Mouse (Mus musculus): Measurements from ENCODE around the gene Cenpu. TPM values are rescaled to one million over a fixed set of nuclear protein-coding genes. Genes with fewer than 3 reads are reported as not detected.

Cenpu gene
- polyA plus RNA-seq, 1 experiment from 2014 or later, result 6.1 TPM

- no peak overlapping the region for H3K9ac ChIP-seq (replicated peaks; ENCODE audit: low read depth)
- no peak for TF ChIP-seq EP300 (IDR thresholded peaks at IDR 0.05)
- ATAC-seq, result no peak
- H3K36me3 ChIP-seq (ENCODE audit: insufficient read depth, low read length), result no peaks in the 10 kb centered on the region
- H3K27me3 ChIP-seq (replicated peaks; ENCODE audit: insufficient read depth, low read length), result no peaks in the 10 kb centered on the region
- no peak overlapping the region for H3K4me3 ChIP-seq (ENCODE audit: low read depth, low read length)
- no peaks in the 10 kb centered on the region for H3K9me3 ChIP-seq (ENCODE audit: low read length)
- peaks cover 4% of the 10 kb centered on the region; the same call in 1 of the 2 replicates for H3K4me1 ChIP-seq (ENCODE audit: insufficient read depth, low read depth, low read length)
- DNase-seq (ENCODE audit: low spot score), result peak; percentile 43
- WGBS, result 49% methylated on average over 11 of the region's 11 CpGs
- H3K4me2 ChIP-seq (replicated peaks; ENCODE audit: low read depth, low read length), result no peak overlapping the region
- H3K27ac ChIP-seq (ENCODE audit: low read length), result no peak overlapping the region
These were observed 5.2 kb upstream of the Cenpu start for GRCm38 (mm10) chr8:46546431-46547176.

GRCm38 (mm10) chr8:46547245-46547644, 4.6 kb upstream of the Cenpu start:
- WGBS, result 16% methylated on average over 4 of the region's 4 CpGs
- H3K9ac ChIP-seq (replicated peaks; ENCODE audit: low read depth), result no peak overlapping the region
- no peaks in the 10 kb centered on the region for H3K9me3 ChIP-seq (ENCODE audit: low read length)
- DNase-seq (ENCODE audit: low spot score), result peak; percentile 95
- no peak overlapping the region for H3K4me3 ChIP-seq (ENCODE audit: low read depth, low read length)
- peak; percentile 4 for ATAC-seq
- peaks cover 4% of the 10 kb centered on the region; the same call in 1 of the 2 replicates for H3K4me1 ChIP-seq (ENCODE audit: insufficient read depth, low read depth, low read length)
- TF ChIP-seq CTCF (IDR thresholded peaks at IDR 0.05), result peak; percentile 89
- TF ChIP-seq EP300 (IDR thresholded peaks at IDR 0.05), result no peak
- H3K27ac ChIP-seq (ENCODE audit: low read length), result no peak overlapping the region
- no peaks in the 10 kb centered on the region for H3K27me3 ChIP-seq (replicated peaks; ENCODE audit: insufficient read depth, low read length)
- H3K4me2 ChIP-seq (replicated peaks; ENCODE audit: low read depth, low read length), result no peak overlapping the region
- H3K36me3 ChIP-seq (ENCODE audit: insufficient read depth, low read length), result no peaks in the 10 kb centered on the region

- no peak overlapping the region for H3K9ac ChIP-seq (replicated peaks; ENCODE audit: low read depth)
- H3K4me2 ChIP-seq (replicated peaks; ENCODE audit: low read depth, low read length), result no peak overlapping the region
- H3K4me1 ChIP-seq (ENCODE audit: insufficient read depth, low read depth, low read length), result peaks cover 10% of the 10 kb centered on the region; the same call in 1 of the 2 replicates
- H3K4me3 ChIP-seq (ENCODE audit: low read depth, low read length), result no peak overlapping the region
- H3K9me3 ChIP-seq (ENCODE audit: low read length), result no peaks in the 10 kb centered on the region
- DNase-seq (ENCODE audit: low spot score) (no peak), ATAC-seq (no peak)
- no peak for TF ChIP-seq CTCF (IDR thresholded peaks at IDR 0.05)
- no peak for TF ChIP-seq EP300 (IDR thresholded peaks at IDR 0.05)
- 69% methylated on average over 8 of the region's 8 CpGs for WGBS
- no peaks in the 10 kb centered on the region for H3K27me3 ChIP-seq (replicated peaks; ENCODE audit: insufficient read depth, low read length)
- no peak overlapping the region for H3K27ac ChIP-seq (ENCODE audit: low read length)
- H3K36me3 ChIP-seq (ENCODE audit: insufficient read depth, low read length), result no peaks in the 10 kb centered on the region
These were observed 1.8 kb upstream of the Cenpu start for GRCm38 (mm10) chr8:46550058-46550457.

- TF ChIP-seq EP300 (IDR thresholded peaks at IDR 0.05) (no peak), CTCF (IDR thresholded peaks at IDR 0.05) (no peak)
- H3K9ac ChIP-seq (replicated peaks; ENCODE audit: low read depth), result no peak overlapping the region
- 24% methylated on average over 4 of the region's 4 CpGs for WGBS
- no peaks in the 10 kb centered on the region for H3K36me3 ChIP-seq (ENCODE audit: insufficient read depth, low read length)
- no peak overlapping the region for H3K4me3 ChIP-seq (ENCODE audit: low read depth, low read length)
- H3K4me2 ChIP-seq (replicated peaks; ENCODE audit: low read depth, low read length), result peak overlapping the region; percentile 57
- DNase-seq (ENCODE audit: low spot score) (peak; percentile 44), ATAC-seq (no peak)
- H3K27me3 ChIP-seq (replicated peaks; ENCODE audit: insufficient read depth, low read length), result no peaks in the 10 kb centered on the region
- H3K27ac ChIP-seq (ENCODE audit: low read length), result no peak overlapping the region
- peaks cover 10% of the 10 kb centered on the region; the same call in 1 of the 2 replicates for H3K4me1 ChIP-seq (ENCODE audit: insufficient read depth, low read depth, low read length)
- H3K9me3 ChIP-seq (ENCODE audit: low read length), result no peaks in the 10 kb centered on the region
These were observed 799 bp upstream of the Cenpu start for GRCm38 (mm10) chr8:46551029-46551428.

GRCm38 (mm10) chr8:46552441-46552765, 575 bp downstream of the Cenpu start:
- peak overlapping the region; percentile 55 for H3K4me3 ChIP-seq (ENCODE audit: low read depth, low read length)
- TF ChIP-seq EP300 (IDR thresholded peaks at IDR 0.05) (no peak), CTCF (IDR thresholded peaks at IDR 0.05) (no peak)
- WGBS, result under 1% methylated on average over 10 of the region's 10 CpGs

GRCm38 (mm10) chr8:46559428-46559827, 7.6 kb downstream of the Cenpu start:
- H3K9me3 ChIP-seq (ENCODE audit: low read length), result no peaks in the 10 kb centered on the region
- no peak overlapping the region for H3K4me3 ChIP-seq (ENCODE audit: low read depth, low read length)
- peak; percentile 77 for DNase-seq (ENCODE audit: low spot score)
- no peak overlapping the region for H3K9ac ChIP-seq (replicated peaks; ENCODE audit: low read depth)
- no peak overlapping the region for H3K27ac ChIP-seq (ENCODE audit: low read length)
- H3K4me2 ChIP-seq (replicated peaks; ENCODE audit: low read depth, low read length), result no peak overlapping the region
- H3K4me1 ChIP-seq (ENCODE audit: insufficient read depth, low read depth, low read length), result no peaks in the 10 kb centered on the region
- peak; percentile 62 for ATAC-seq
- WGBS, result 69% methylated on average over 6 of the region's 6 CpGs
- TF ChIP-seq CTCF (IDR thresholded peaks at IDR 0.05) (peak; percentile 77), EP300 (IDR thresholded peaks at IDR 0.05) (no peak)
- H3K36me3 ChIP-seq (ENCODE audit: insufficient read depth, low read length), result no peaks in the 10 kb centered on the region
- H3K27me3 ChIP-seq (replicated peaks; ENCODE audit: insufficient read depth, low read length), result no peaks in the 10 kb centered on the region

More at GRCm38 (mm10) chr8:46552441-46552765, 575 bp downstream of the Cenpu start:
- Histone ChIP-seq H3K36me3 (ENCODE audit: insufficient read depth, low read length) (no peaks in the 10 kb centered on the region), H3K4me2 (replicated peaks; ENCODE audit: low read depth, low read length) (peak overlapping the region; percentile 76), H3K9me3 (ENCODE audit: low read length) (no peaks in the 10 kb centered on the region), H3K27me3 (replicated peaks; ENCODE audit: insufficient read depth, low read length) (no peaks in the 10 kb centered on the region), H3K9ac (replicated peaks; ENCODE audit: low read depth) (peak overlapping the region; percentile 35), H3K4me1 (ENCODE audit: insufficient read depth, low read depth, low read length) (peaks cover 7% of the 10 kb centered on the region; the same call in 1 of the 2 replicates), H3K27ac (ENCODE audit: low read length) (no peak overlapping the region)
- DNase-seq (ENCODE audit: low spot score), result no peak
- no peak for ATAC-seq
